29 mouse cellular contexts compared by ENCODE assay signal in the genomic region with DNA sequence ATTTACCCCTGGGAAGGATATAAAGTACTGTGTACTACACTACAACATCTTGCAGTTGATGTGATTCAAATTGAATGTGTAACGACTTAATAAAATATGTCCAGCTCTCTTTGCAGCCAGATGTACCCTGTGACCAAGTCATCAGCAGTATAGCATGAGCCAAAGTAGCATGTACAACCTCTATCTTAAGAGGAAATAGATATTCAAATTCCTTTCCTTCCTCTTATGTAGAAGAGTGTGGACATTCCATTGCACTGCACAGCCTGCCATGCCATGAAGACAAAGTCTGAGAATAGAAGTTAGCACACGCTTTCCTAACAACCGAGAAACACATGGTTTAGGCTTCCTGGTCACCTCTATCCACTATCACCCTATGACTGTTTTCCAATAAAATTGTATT.
DNase-seq lines count a peak whose midpoint lies in the region; ATAC-seq and TF ChIP-seq lines count a peak whose summit lies in the region.
"Had no signal": no experiment of that assay in that cellular context is flagged by ENCODE, and none has a peak within 500 bp of the region (broad histone marks: within the 10 kb centered on the region; RNA-seq: fewer than 3 reads in every experiment).

No protein-coding gene starts in this region.

- no peaks in the 10 kb centered on the region for H3K27me3 ChIP-seq in heart, postnatal 0 days (ENCODE audit: control insufficient read depth, insufficient read depth, low read length)
- H3K27me3 ChIP-seq in midbrain, embryonic 11.5 days (ENCODE audit: control insufficient read depth, insufficient read depth, low read length), result no peaks in the 10 kb centered on the region
- no peaks in the 10 kb centered on the region for H3K27me3 ChIP-seq in midbrain, embryonic 16.5 days (ENCODE audit: control insufficient read depth, insufficient read depth, low read depth, low read length)
- H3K27me3 ChIP-seq: embryonic facial prominence, embryonic 12.5 days; embryonic facial prominence, embryonic 15.5 days; heart, embryonic 12.5 days had no signal

- H3K4me1 ChIP-seq in heart, postnatal 0 days (ENCODE audit: control insufficient read depth, insufficient read depth), result peaks cover 21% of the 10 kb centered on the region; the same call in 1 of the 2 replicates
- H3K4me1 ChIP-seq in midbrain, embryonic 11.5 days (ENCODE audit: control insufficient read depth, insufficient read depth, low read length), result no peaks in the 10 kb centered on the region
- no peaks in the 10 kb centered on the region for H3K4me1 ChIP-seq in midbrain, embryonic 16.5 days (ENCODE audit: control insufficient read depth, insufficient read depth, low read length)
- H3K4me1 ChIP-seq: embryonic facial prominence, embryonic 12.5 days; embryonic facial prominence, embryonic 15.5 days; hindbrain, embryonic 10.5 days had no signal

- H3K4me3 ChIP-seq in heart, postnatal 0 days (ENCODE audit: low read depth, low read length), result no peak overlapping the region
- no peak overlapping the region for H3K4me3 ChIP-seq in midbrain, embryonic 11.5 days (ENCODE audit: low read depth, low read length)
- H3K4me3 ChIP-seq in midbrain, embryonic 16.5 days (ENCODE audit: low read depth, low read length), result no peak overlapping the region
- H3K4me3 ChIP-seq: embryonic facial prominence, embryonic 12.5 days; embryonic facial prominence, embryonic 15.5 days; gastrocnemius, adult 2 months; heart, embryonic 12.5 days; hindbrain, embryonic 10.5 days had no signal

- peak; percentile 90 for ATAC-seq in heart, postnatal 0 days (ENCODE audit: insufficient read depth, low read depth)
- ATAC-seq in midbrain, embryonic 11.5 days (ENCODE audit: low FRiP score), result no peak
- ATAC-seq in midbrain, embryonic 16.5 days, result no peak
- ATAC-seq in megakaryocyte, adult 5-6 weeks (ENCODE audit: poor library complexity, severe bottlenecking), result peak; percentile 32; the same call in 1 of the 2 replicates
- ATAC-seq: activated CD4-positive, CD25-positive, alpha-beta regulatory T cell, adult 4 months; CD4-positive, CD25-positive, alpha-beta regulatory T cell, adult 4 months; forebrain, embryonic 14.5 days; forebrain, postnatal 0 days; hindbrain, postnatal 0 days; inflammation-experienced regulatory T-cells, adult 6 months; intestine, embryonic 16.5 days had no signal

- H3K4me2 ChIP-seq in heart, postnatal 0 days (ENCODE audit: low read depth, low read length), result no peak overlapping the region
- no peak overlapping the region for H3K4me2 ChIP-seq in midbrain, embryonic 11.5 days
- H3K4me2 ChIP-seq in midbrain, embryonic 16.5 days (ENCODE audit: low read length), result no peak overlapping the region
- H3K4me2 ChIP-seq: embryonic facial prominence, embryonic 12.5 days; embryonic facial prominence, embryonic 15.5 days; heart, embryonic 12.5 days; hindbrain, embryonic 14.5 days had no signal

- no peaks in the 10 kb centered on the region for H3K36me3 ChIP-seq in heart, postnatal 0 days (replicated peaks; ENCODE audit: control insufficient read depth, insufficient read depth, low read length)
- no peaks in the 10 kb centered on the region for H3K36me3 ChIP-seq in midbrain, embryonic 11.5 days (ENCODE audit: control insufficient read depth, insufficient read depth, low read length)
- H3K36me3 ChIP-seq in midbrain, embryonic 16.5 days (ENCODE audit: control insufficient read depth, insufficient read depth, low read length), result no peaks in the 10 kb centered on the region
- H3K36me3 ChIP-seq: embryonic facial prominence, embryonic 12.5 days; embryonic facial prominence, embryonic 15.5 days; heart, embryonic 12.5 days; hindbrain, embryonic 10.5 days had no signal

- no peak for TF ChIP-seq EP300 in heart, postnatal 0 days (IDR thresholded peaks at IDR 0.05; ENCODE audit: low read depth)

- peak overlapping the region; percentile 70 for H3K27ac ChIP-seq in heart, postnatal 0 days (ENCODE audit: low read depth)
- no peak overlapping the region for H3K27ac ChIP-seq in midbrain, embryonic 11.5 days (ENCODE audit: low read depth, low read length)
- H3K27ac ChIP-seq in midbrain, embryonic 16.5 days (ENCODE audit: low read length), result no peak overlapping the region
- H3K27ac ChIP-seq: embryonic facial prominence, embryonic 12.5 days; embryonic facial prominence, embryonic 15.5 days; gastrocnemius, adult 2 months; hindbrain, embryonic 10.5 days; hindbrain, embryonic 14.5 days; hindbrain, postnatal 0 days had no signal

- WGBS in heart, postnatal 0 days, result 22% methylated on average over 3 of the region's 3 CpGs
- 91% methylated on average over 3 of the region's 3 CpGs for WGBS in midbrain, embryonic 11.5 days
- 97% methylated on average over 3 of the region's 3 CpGs for WGBS in midbrain, embryonic 16.5 days

- peak; percentile 62 for DNase-seq in heart, postnatal 0 days (ENCODE audit: low spot score)
- DNase-seq in heart, adult 8-10 months (ENCODE audit: low spot score), result no peak
- peak; percentile 53 for DNase-seq in midbrain, embryonic 11.5 days (ENCODE audit: low spot score, missing footprints)
- no peak for DNase-seq in spleen, postnatal 4 days (ENCODE audit: low spot score in 2 of 2)
- DNase-seq in embryo, embryonic 10 days (ENCODE audit: low spot score), result no peak
- DNase-seq: adrenal gland, adult 8-10 months; adrenal gland, postnatal 25 days; cerebellum, adult 11-12 months; cerebellum, adult 8-10 months; cerebellum, postnatal 10 days; cerebellum, postnatal 36 days; forebrain, postnatal 0 days; gastrocnemius, adult 2 months; gastrocnemius, postnatal 14 days; heart, adult 18-20 months; heart, postnatal 36 days had no signal

- TF ChIP-seq CTCF in heart, postnatal 0 days (IDR thresholded peaks at IDR 0.05; ENCODE audit: low read depth), result no peak

- H3K9ac ChIP-seq in heart, postnatal 0 days (replicated peaks; ENCODE audit: low read depth, low read length), result no peak overlapping the region
- no peak overlapping the region for H3K9ac ChIP-seq in midbrain, embryonic 11.5 days (ENCODE audit: low read length)
- H3K9ac ChIP-seq in midbrain, embryonic 16.5 days (ENCODE audit: low read depth, low read length), result no peak overlapping the region
- H3K9ac ChIP-seq: embryonic facial prominence, embryonic 12.5 days; embryonic facial prominence, embryonic 15.5 days; forebrain, postnatal 0 days; heart, embryonic 12.5 days; hindbrain, embryonic 14.5 days had no signal

- H3K9me3 ChIP-seq in heart, postnatal 0 days (replicated peaks; ENCODE audit: control insufficient read depth, low read length), result no peaks in the 10 kb centered on the region
- no peaks in the 10 kb centered on the region for H3K9me3 ChIP-seq in midbrain, embryonic 11.5 days (ENCODE audit: control insufficient read depth, low read length)
- H3K9me3 ChIP-seq in midbrain, embryonic 16.5 days (replicated peaks; ENCODE audit: control insufficient read depth, low read length, poor library complexity, severe bottlenecking), result no peaks in the 10 kb centered on the region
- H3K9me3 ChIP-seq: embryonic facial prominence, embryonic 12.5 days; embryonic facial prominence, embryonic 15.5 days; heart, embryonic 12.5 days; hindbrain, embryonic 10.5 days had no signal

Comparison
In these comparisons a context has a peak if more than half of its experiments do, and no peak if none do; other contexts are left out.
1. DNase-seq: peak in heart, postnatal 0 days (single experiment) and midbrain, embryonic 11.5 days (single experiment); none in heart, adult 8-10 months (single experiment), spleen, postnatal 4 days (0 of 2) and embryo, embryonic 10 days (single experiment).
2. ATAC-seq: peak in heart, postnatal 0 days (single experiment) and megakaryocyte, adult 5-6 weeks (single experiment); none in midbrain, embryonic 11.5 days (single experiment) and midbrain, embryonic 16.5 days (single experiment).